Mouse (Mus musculus) CH12.LX (cell line): ENCODE data around the gene Rft1. TPM values are rescaled to one million over a fixed set of nuclear protein-coding genes. Genes with fewer than 3 reads are reported as not detected.

Experiments
- DNase-seq: peaks from one replicate; pipeline ENCODE4 v3.0.0-alpha.2; 2013; ENCODE audit errors: extremely low read depth
- H3K27ac ChIP-seq: 2 replicates; pipeline ENCODE4 v1.5.1; 2012; ENCODE audit warnings: low read depth, mild to moderate bottlenecking, control low read depth, moderate library complexity; ENCODE audit not compliant: insufficient read depth
- H3K27me3 ChIP-seq: replicated peaks from 2 replicates; pipeline ENCODE3; 2012; ENCODE audit warnings: inconsistent platforms
- H3K36me3 ChIP-seq, 2 experiments: replicated peaks in 1 of 2; 2 replicates each; pipeline versions ENCODE3 to v1.6.1; 2012; ENCODE audit warnings: inconsistent platforms in 1 of 2, low read length in 1 of 2, mild to moderate bottlenecking in 1 of 2, mixed read lengths in 1 of 2, moderate library complexity in 1 of 2; ENCODE audit not compliant: control insufficient read depth in 1 of 2, insufficient read depth in 1 of 2
- H3K4me1 ChIP-seq, 2 experiments: 2 replicates each; pipeline ENCODE4 v1.6.1; 2012; ENCODE audit warnings: inconsistent platforms in 1 of 2, moderate library complexity in 1 of 2; ENCODE audit not compliant: insufficient read depth in 2 of 2, control insufficient read depth in 1 of 2
- H3K4me2 ChIP-seq: 2 replicates; pipeline ENCODE4 v1.6.1; 2012; ENCODE audit warnings: low read depth, mild to moderate bottlenecking, control low read depth; ENCODE audit not compliant: poor library complexity, insufficient read depth, severe bottlenecking
- H3K4me3 ChIP-seq, 3 experiments: fragments of 150-350 bp in 1 of 3; sonication (generic) in 1 of 3; replicated peaks in 1 of 3; 2 replicates each; pipeline versions ENCODE3 to v1.5.1; 2011 to 2012; ENCODE audit warnings: low read depth in 2 of 3, low read length in 2 of 3, mild to moderate bottlenecking in 2 of 3, moderate library complexity in 2 of 3, control low read depth in 1 of 3, improper control_type of control experiment in 1 of 3, inconsistent platforms in 1 of 3, mixed read lengths in 1 of 3; ENCODE audit not compliant: poor library complexity in 1 of 3
- H3K79me2 ChIP-seq: replicated peaks from 2 replicates; pipeline ENCODE4 v1.6.1; 2012; ENCODE audit warnings: mild to moderate bottlenecking, moderate library complexity; ENCODE audit not compliant: control insufficient read depth, poor library complexity, insufficient read depth, severe bottlenecking; ENCODE audit errors: extremely low read depth
- H3K9ac ChIP-seq: 2 replicates; pipeline ENCODE4 v1.6.1; 2012; ENCODE audit warnings: low read depth, mild to moderate bottlenecking, control low read depth, moderate library complexity; ENCODE audit not compliant: insufficient read depth
- H3K9me3 ChIP-seq: replicated peaks from 2 replicates; pipeline ENCODE3; 2012; ENCODE audit warnings: low read length, inconsistent platforms, mixed read lengths
- CHD1 ChIP-seq: IDR thresholded peaks from 2 replicates; pipeline ENCODE4 v1.6.1; 2012; ENCODE audit warnings: low read depth, low read length, improper control_type of control experiment, inconsistent platforms
- CHD2 ChIP-seq: IDR thresholded peaks from 2 replicates; pipeline ENCODE4 v1.6.1; 2011; ENCODE audit warnings: low read length, improper control_type of control experiment
- CTCF ChIP-seq, 2 experiments: IDR thresholded peaks in 1 of 2; conservative IDR thresholded peaks in 1 of 2; 2 replicates each; pipeline ENCODE4 v1.5.1; 2011 to 2012; ENCODE audit warnings: low read depth in 2 of 2, low read length in 2 of 2, improper control_type of control experiment in 1 of 2, inconsistent platforms in 1 of 2, mild to moderate bottlenecking in 1 of 2, moderate library complexity in 1 of 2
- E2F4 ChIP-seq: IDR thresholded peaks from 2 replicates; pipeline ENCODE4 v1.6.1; 2011; ENCODE audit warnings: low read depth, low read length, improper control_type of control experiment; ENCODE audit not compliant: insufficient replicate concordance
- ELF1 ChIP-seq: IDR thresholded peaks from 2 replicates; pipeline ENCODE4 v1.6.1; 2014; ENCODE audit warnings: low read depth, mild to moderate bottlenecking, inconsistent platforms, low read length, improper control_type of control experiment
- EP300 ChIP-seq: IDR thresholded peaks from 2 replicates; pipeline ENCODE4 v1.6.1; 2011; ENCODE audit warnings: low read length, improper control_type of control experiment
- HCFC1 ChIP-seq: IDR thresholded peaks from 2 replicates; pipeline ENCODE4 v1.6.1; 2012; ENCODE audit warnings: low read depth, mild to moderate bottlenecking, inconsistent platforms, low read length, improper control_type of control experiment
- JUN ChIP-seq: IDR thresholded peaks from 2 replicates; pipeline ENCODE4 v1.6.1; 2011; ENCODE audit warnings: low read depth, mild to moderate bottlenecking, low read length, improper control_type of control experiment, moderate library complexity; ENCODE audit not compliant: insufficient read depth
- JUND ChIP-seq: conservative IDR thresholded peaks from 2 replicates; pipeline ENCODE4 v1.6.1; 2011; ENCODE audit warnings: low read depth, low read length, improper control_type of control experiment
- KAT2A ChIP-seq: IDR thresholded peaks from 2 replicates; pipeline ENCODE4 v1.6.1; 2012; ENCODE audit warnings: low read length, improper control_type of control experiment, inconsistent platforms; ENCODE audit not compliant: insufficient replicate concordance
- MAFK ChIP-seq: IDR thresholded peaks from 2 replicates; pipeline ENCODE4 v1.6.1; 2011; ENCODE audit warnings: low read length, improper control_type of control experiment; ENCODE audit not compliant: insufficient replicate concordance
- MAZ ChIP-seq: IDR thresholded peaks from 2 replicates; pipeline ENCODE4 v1.6.1; 2012; ENCODE audit warnings: low read depth, mild to moderate bottlenecking, inconsistent platforms, low read length, improper control_type of control experiment, moderate library complexity
- MEF2A ChIP-seq: IDR thresholded peaks from 2 replicates; pipeline ENCODE4 v1.6.1; 2014; ENCODE audit warnings: low read depth, mild to moderate bottlenecking, inconsistent platforms, low read length, improper control_type of control experiment, borderline replicate concordance
- MYC ChIP-seq: IDR thresholded peaks from 2 replicates; pipeline ENCODE4 v1.6.1; 2011; ENCODE audit warnings: low read depth, mild to moderate bottlenecking, improper control_type of control experiment, low read length
- NRF1 ChIP-seq: IDR thresholded peaks from 2 replicates; pipeline ENCODE4 v1.6.1; 2014; ENCODE audit warnings: low read depth, mild to moderate bottlenecking, inconsistent platforms, low read length, improper control_type of control experiment, moderate library complexity
- POLR2A ChIP-seq: IDR thresholded peaks from 2 replicates; pipeline ENCODE4 v1.6.1; 2011; ENCODE audit warnings: low read depth, mild to moderate bottlenecking, improper control_type of control experiment, low read length
- POLR2AphosphoS2 ChIP-seq: IDR thresholded peaks from 2 replicates; pipeline ENCODE4 v1.6.1; 2011; ENCODE audit warnings: low read depth, low read length, improper control_type of control experiment
- RCOR1 ChIP-seq: conservative IDR thresholded peaks from 2 replicates; pipeline ENCODE4 v1.6.1; 2012; ENCODE audit warnings: low read depth, mild to moderate bottlenecking, inconsistent platforms, low read length, improper control_type of control experiment
- SIN3A ChIP-seq: IDR thresholded peaks from 2 replicates; pipeline ENCODE4 v1.6.1; 2012; ENCODE audit warnings: low read length, improper control_type of control experiment, inconsistent platforms
- SMC3 ChIP-seq: IDR thresholded peaks from 2 replicates; pipeline ENCODE4 v1.6.1; 2011; ENCODE audit warnings: low read depth, low read length, improper control_type of control experiment
- TCF12 ChIP-seq: IDR thresholded peaks from 2 replicates; pipeline ENCODE4 v1.6.1; 2014; ENCODE audit warnings: low read depth, mild to moderate bottlenecking, inconsistent platforms, low read length, improper control_type of control experiment
- UBTF ChIP-seq: IDR thresholded peaks from 2 replicates; pipeline ENCODE4 v1.6.1; 2012; ENCODE audit warnings: low read depth, mild to moderate bottlenecking, inconsistent platforms, low read length, improper control_type of control experiment, moderate library complexity
- USF1 ChIP-seq: IDR thresholded peaks from 2 replicates; pipeline ENCODE4 v1.6.1; 2014; ENCODE audit warnings: low read depth, mild to moderate bottlenecking, inconsistent platforms, low read length, improper control_type of control experiment
- USF2 ChIP-seq: conservative IDR thresholded peaks from 2 replicates; pipeline ENCODE4 v1.6.1; 2011; ENCODE audit warnings: low read depth, low read length, improper control_type of control experiment
- ZNF384 ChIP-seq: IDR thresholded peaks from 2 replicates; pipeline ENCODE4 v1.6.1; 2012; ENCODE audit warnings: low read depth, low read length, improper control_type of control experiment, inconsistent platforms
- dilution Hi-C: fragments of 300-500 bp; cut with MboI; formaldehyde crosslinking; loops from 2 replicates; pipeline ENCODE4 v1.14.3; 2020; ENCODE audit warnings: low sequenced_read_pairs; ENCODE audit not compliant: extremely low pct_unique_long_range_greater_than_20kb, extremely low pct_ligation_motif_present
- in situ Hi-C: fragments of 300-500 bp; cut with MboI; formaldehyde crosslinking; loops from 3 replicates; pipeline ENCODE4 v1.14.3; 2019; ENCODE audit warnings: low sequenced_read_pairs, low pct_ligation_motif_present, low pct_unique_long_range_greater_than_20kb, mixed read lengths
- polyA plus RNA-seq: library from polyadenylated mRNA; unstranded; fragments of >175 nt; gene quantifications from 2 replicates; pipeline ENCODE4 v1.2.1, GENCODE M21; 2012; ENCODE audit warnings: low read depth; ENCODE audit not compliant: insufficient read length
- total RNA-seq, 2 experiments: library from RNA; depleted of rRNA; stranded (reverse); fragments of 300-350 nt in 1 of 2; fragments of >200 nt in 1 of 2; gene quantifications; 2 replicates each; pipeline ENCODE4 v1.2.3; 2012 to 2014

The Rft1 gene
- total and polyA plus RNA-seq, 3 experiments = 13.5 to 26.0 (median 17.7) TPM

- peaks cover 19 to 77% of the 10 kb centered on the region in 2 experiments for H3K4me1 ChIP-seq
- no peak overlapping the region for H3K9ac ChIP-seq
- H3K79me2 ChIP-seq = no peaks in the 10 kb centered on the region
- DNase-seq = no peak
- dilution Hi-C loops = no loop called here
- H3K4me2 ChIP-seq = no peak overlapping the region
- no peaks in the 10 kb centered on the region for H3K36me3 ChIP-seq
- H3K4me3 ChIP-seq = no peak overlapping the region
- in situ Hi-C loops = no loop called here
- H3K9me3 ChIP-seq = no peaks in the 10 kb centered on the region
- H3K27me3 ChIP-seq = no peaks in the 10 kb centered on the region
- no peak overlapping the region for H3K27ac ChIP-seq
- no peak for TF ChIP-seq JUN
- no peak for TF ChIP-seq JUND
- TF ChIP-seq USF2 = no peak
- TF ChIP-seq NRF1 = no peak
- TF ChIP-seq TCF12 = no peak
- TF ChIP-seq SIN3A = no peak
- no peak for TF ChIP-seq MAFK
- TF ChIP-seq E2F4 = no peak
- no peak for TF ChIP-seq SMC3
- no peak for TF ChIP-seq USF1
- TF ChIP-seq MYC = no peak
- TF ChIP-seq CHD2 = no peak
- no peak for TF ChIP-seq POLR2A
- TF ChIP-seq RCOR1 = no peak
- TF ChIP-seq, all 38 proteins: peak for 0
Observed at GRCm38 (mm10) chr14:30646486-30646885, 7.7 kb upstream of the Rft1 start.

- TF ChIP-seq CHD2 (no peak), ZNF384 (no peak), ELF1 (no peak), EP300 (no peak), TCF12 (no peak), MEF2A (no peak), CTCF (conservative IDR thresholded peaks at IDR 0.05 in 1 of 2, IDR thresholded peaks at IDR 0.05 in 1 of 2; ENCODE audit: low read depth in 2 of 2, low read length in 2 of 2) (no peak), CHD1 (no peak), USF2 (no peak), SMC3 (no peak), KAT2A (no peak), POLR2A (no peak), POLR2AphosphoS2 (no peak), MAZ (no peak), UBTF (no peak), HCFC1 (no peak)
- TF ChIP-seq, all 38 proteins: peak for 0
- no peak overlapping the region for H3K4me3 ChIP-seq
- no peaks in the 10 kb centered on the region for H3K9me3 ChIP-seq
- dilution Hi-C loops (no loop called here), in situ Hi-C loops (no loop called here)
- H3K79me2 ChIP-seq = no peaks in the 10 kb centered on the region
- H3K27me3 ChIP-seq = no peaks in the 10 kb centered on the region
- no peak overlapping the region for H3K4me2 ChIP-seq
- H3K36me3 ChIP-seq = no peaks in the 10 kb centered on the region
- DNase-seq = no peak
- H3K4me1 ChIP-seq = peaks cover 13 to 59% of the 10 kb centered on the region in 2 experiments
- H3K27ac ChIP-seq = no peak overlapping the region
- no peak overlapping the region for H3K9ac ChIP-seq
Observed at GRCm38 (mm10) chr14:30648478-30648877, 5.7 kb upstream of the Rft1 start.
